Mouse (Mus musculus) adipocyte (in vitro differentiated cells): ENCODE measurements around the gene Dnah1.

ENCODE experiments used
- DNase-seq: peaks from one replicate; pipeline ENCODE4 v3.0.0-alpha.2; 2016; ENCODE audit warnings: low spot score

Dnah1 gene

DNA sequence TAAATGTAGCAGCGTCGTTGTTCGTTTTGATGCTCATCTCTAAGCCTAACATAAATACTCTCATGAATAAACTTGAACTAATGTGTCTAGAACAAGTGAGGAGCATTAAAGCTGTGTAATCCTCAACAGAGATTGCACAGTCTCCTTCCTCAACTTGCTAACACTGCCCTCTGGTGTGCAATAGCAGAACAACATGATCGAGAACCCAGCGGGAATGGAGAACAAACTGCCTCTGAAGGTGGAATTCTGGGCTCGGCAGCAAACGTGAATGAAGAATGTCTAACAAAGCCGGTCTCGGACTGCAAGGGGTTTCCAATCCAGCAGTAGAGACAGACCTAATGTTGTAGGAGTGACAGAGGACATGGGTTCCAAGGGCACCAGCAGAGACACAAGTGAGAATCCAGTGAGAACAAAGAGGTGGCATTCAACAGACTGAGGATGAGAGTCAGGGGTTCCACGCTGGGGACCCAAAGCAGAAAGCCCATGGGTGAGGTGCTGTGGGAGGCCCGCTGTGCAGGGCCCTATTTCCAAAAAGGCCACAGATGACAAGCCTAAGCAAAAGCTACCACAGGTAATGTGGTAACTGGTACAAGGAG is 89.6 kb downstream of the Dnah1 start:
- peak; percentile 82 for DNase-seq

DNA sequence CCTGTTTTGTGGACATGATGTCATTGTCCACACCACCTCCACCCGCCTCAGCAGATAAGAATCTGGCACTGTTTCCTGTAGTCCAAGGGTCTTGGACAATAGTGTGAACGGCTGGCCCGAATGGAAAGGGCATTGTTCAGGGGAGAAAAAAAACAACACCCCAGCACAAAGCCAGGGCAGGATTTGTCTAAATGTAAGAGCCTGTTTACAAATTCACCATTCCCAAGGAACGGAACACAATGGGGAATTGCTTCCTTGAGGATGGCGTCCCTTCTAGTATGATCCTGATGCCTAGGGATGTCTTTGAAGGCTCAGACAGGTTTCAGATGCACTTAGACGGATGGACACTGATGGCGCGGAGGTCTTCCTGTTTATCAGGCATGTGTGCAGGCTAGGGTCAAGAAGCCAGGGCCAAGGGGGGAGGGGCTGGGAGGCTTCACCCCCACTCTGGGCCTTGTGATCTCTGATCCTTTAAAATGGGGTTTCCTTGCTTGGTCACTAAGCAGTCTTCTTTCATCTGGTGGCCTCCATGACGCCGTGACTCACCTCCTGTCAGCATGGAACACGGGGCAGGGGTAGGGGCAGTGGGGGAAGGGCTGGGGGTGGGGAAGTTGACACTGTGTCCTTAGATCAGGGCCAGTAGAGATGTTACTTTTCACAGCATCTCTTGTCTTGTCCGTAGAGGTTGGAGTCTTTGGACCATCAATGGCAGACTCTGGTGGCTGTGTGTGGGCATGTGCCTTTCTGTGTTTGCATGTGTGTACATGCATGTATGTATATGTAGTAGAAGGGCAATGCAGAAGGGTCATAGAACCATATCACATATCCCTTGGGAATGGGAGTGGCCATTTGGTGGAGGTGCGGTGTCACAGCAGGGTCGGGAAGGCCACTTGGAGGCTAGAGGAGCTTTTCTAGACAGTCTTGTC is 90.4 kb downstream of the Dnah1 start:
- DNase-seq: peak; percentile 18

DNA sequence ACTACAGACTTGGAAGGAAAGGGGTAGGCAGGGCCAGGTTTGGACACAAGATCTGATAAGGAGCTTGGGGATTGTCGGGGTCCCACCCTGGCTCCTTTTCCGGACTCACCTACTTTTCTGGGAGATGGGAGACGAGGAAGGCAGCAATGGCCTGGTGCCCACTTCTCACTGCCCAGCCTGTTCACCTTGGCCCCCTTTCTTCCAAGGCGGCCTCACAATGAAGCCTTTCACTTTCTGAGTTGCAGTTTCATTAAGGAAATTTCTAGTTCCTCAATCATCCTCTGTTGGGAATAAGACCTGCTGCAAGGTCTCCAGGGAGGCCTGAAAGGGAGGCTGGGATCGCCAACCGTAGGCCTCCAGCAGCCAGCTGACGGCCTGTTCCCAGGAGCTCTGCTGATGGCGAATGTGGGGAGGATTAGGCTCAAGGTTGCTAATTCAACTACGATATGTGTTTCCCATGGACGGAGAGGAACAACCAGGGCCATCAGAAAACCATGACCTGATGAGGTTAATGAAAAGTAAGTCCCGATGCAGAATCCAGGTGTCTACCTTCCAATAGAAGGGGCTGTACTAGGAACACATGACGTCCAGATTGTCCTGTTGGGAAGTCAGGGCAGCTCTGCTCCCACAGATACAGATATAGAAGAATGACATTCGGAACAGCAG is 91.2 kb downstream of the Dnah1 start:
- no peak for DNase-seq

DNA sequence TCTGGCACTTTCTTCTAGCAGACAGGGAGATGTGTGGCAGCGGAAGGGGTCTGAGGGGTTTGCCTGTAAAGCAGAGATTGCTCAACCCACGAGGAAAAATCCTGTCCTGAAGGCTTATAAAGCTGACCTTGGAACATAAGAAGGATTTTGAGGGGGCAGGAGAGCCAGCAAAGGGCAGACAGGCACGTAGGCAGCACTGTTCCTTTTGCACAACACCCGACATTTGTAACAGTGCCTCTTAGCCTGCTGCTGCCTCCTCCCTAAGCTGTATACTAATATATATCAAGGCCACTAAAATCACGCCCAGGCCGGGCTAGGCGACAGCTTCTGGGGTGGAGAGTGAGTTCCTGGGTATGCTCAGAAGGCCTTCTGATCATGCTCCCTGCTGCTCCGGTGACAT is 93.3 kb downstream of the Dnah1 start:
- peak; percentile 50 for DNase-seq

DNA sequence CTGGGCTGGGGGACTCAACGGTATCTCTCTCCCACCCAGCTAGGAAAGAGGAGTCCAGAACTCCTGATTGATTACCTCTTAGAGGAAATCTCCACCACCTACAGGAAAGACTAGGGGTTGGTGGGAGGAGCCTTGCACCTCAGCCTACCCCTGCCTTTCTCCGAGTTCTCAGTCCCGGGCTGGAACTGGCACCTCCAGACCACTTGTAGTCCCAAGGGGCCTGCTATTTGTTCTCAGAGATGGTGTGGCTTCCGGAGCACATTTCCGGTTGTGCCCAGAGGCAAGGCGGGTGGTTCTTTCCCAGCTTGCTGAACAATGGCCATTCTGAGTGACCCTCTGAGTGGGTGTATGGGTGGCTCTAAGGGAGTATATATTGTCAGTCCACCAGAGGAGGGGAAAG is 95.5 kb downstream of the Dnah1 start:
- no peak for DNase-seq

DNA sequence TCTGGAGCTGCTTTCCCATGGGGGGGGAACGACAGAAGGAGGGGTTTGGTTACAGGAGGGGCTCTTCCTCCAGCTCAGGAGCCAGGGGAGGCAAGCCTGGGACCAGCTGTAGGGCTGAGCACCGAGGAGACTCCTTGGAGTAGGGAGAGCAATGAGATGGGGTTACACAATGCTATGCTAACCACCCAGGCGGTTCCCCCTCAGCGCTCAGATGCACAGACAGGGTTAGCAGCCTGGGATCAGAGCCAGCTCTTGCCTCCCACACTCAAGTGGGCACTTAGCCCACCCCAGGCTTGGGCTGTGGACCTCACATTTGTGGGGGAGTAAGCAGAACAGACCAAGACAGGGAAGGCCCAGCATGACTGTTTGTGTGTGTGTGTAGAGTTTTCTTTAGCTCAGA is 96.7 kb downstream of the Dnah1 start:
- DNase-seq: no peak

DNA sequence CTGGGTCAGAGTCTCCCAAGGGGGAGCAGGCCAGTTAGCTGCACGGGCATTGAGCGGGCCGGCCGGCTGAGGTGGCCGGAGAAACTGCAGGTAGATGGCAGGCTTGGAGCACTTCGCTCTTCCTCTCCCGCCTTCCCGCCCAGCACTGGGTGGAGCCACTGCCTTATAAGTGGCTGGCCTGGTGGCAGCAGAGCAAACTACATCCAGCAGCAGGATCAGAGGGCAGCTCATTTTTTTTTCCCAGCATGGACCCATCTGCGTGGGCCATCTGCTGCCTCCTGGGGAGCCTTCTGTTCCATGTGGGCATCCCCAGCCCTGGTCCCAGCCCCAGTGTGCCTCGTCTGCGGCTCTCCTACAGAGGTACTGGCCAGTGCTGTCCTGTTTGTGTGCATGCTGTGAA is 106.0 kb downstream of the Dnah1 start, which contains the start of gene Sema3g:
TSS of gene Sema3g (plus strand) at position 195 of the 400 bp plus-strand sequence.
- DNase-seq: peak; percentile 52

DNA sequence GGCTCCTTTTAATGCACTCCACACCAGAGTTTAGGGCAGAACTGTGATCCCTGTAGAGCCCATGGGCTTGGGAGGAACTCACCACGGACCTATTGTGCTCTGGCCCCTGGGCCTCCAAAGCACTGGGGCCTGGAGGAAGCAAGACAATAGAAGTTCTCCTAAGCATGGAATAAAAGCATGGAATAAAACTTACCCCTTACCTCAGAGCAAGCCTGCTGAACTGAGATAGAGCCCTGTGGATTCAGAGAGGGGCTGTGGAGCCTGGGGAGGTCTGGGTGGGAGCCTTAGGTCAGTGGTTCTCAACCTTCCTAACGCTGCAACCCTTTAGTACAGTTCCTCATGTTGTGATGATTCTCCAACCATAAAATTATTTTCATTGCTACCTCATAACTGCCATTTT is 106.8 kb downstream of the Dnah1 start, which contains the start of gene Nisch:
TSS of gene Nisch (minus strand) at position 101 of the 400 bp plus-strand sequence.
- no peak for DNase-seq

DNA sequence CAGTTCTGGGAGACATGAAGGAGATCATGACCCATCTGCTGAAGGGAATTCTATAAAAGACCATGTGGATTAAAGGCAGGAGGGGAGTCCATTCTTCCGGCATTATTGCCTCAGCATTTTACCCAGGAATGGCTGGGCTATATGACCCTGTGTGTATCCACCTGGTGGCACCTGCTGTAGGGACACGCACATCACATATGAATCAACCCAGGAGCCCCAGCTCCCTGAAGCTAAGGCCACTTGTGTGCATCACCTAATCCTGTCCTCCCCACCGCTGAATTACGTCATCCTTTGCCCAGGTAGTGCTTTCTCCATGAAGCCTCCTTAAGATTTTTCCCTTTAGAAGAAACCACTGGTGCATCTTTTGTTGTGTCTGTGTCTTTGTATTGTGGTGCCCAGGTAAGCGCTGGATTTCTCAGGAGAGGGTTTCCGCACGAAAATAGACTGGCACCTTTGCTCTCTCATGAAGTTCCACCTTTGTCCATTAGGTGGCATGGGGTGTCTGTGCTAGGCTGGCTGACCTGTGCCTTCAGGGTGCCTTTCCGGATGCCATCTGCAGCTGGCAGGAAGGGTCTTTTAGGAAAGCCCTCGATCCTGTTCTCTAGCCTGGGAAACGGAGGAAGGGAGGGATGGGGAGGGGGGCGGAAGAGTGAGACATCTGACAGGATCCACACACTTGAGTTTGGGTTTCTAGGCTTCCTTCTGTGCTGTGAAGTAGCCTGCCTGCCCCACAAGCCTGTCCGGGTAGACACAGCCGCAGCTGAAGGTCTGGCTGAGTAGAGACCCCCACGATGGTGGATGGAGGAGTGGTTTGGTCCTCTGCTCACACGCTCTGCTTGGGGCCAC is 108.3 kb downstream of the Dnah1 start:
- peak; percentile 70 for DNase-seq

DNA sequence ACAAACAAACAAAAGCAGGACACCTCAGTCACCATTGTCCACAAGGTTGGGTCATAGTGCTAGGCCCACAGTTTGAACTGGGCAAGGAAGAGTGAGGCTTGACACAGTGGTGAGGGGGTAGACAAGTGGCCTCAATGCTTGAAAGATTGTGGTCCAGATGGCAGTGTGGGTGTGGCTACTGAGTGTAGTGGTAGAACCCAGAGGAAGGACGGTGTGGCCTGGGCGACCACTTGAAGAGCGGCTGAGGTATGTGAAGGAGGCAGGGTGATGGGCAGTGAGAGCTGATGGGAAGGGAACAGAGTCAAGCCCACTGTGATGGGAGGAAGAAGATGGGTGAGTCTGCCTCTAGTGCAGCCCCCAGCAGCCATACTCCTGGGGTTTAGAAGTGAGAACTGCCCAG is 109.0 kb downstream of the Dnah1 start:
- no peak for DNase-seq

DNA sequence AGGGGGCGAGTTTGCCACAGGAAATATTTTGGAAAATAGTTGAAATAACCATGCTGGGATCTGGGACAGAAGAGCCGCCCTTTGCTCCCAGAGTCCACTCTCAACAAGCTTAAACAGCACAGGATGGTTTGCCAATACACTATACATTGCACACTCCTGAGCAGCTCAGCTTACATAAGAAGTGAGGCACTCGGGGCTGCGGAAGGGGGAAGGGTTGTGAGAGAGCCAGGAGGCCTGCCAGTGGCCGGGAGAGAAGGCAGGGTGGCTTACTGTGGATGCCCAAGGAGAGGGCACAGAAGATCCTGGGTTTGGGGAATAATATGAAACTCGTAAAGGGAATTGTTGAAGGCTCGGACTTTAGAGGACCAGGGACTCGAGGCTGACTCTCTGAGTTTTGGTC is 109.8 kb downstream of the Dnah1 start:
- DNase-seq: no peak

DNA sequence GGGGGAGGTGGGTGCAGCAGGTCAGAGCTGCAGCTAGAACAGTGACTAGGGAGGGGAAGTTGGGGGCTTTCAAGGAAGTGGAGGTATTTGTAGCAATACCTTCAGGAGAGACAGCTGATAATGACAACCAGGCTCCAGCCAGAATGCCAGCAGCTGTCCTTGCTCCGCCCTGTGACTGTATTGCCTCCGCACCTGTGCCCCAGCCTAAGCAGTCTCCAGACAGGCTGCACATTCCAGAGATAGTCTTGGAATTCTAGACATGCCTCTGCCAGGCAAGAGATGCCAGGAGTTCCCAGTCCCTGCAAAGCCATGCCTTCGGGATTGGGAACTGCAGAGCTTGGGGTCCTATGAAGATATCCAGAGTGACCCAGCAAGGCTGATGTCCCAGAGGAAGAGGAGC is 111.2 kb downstream of the Dnah1 start:
- no peak for DNase-seq

DNA sequence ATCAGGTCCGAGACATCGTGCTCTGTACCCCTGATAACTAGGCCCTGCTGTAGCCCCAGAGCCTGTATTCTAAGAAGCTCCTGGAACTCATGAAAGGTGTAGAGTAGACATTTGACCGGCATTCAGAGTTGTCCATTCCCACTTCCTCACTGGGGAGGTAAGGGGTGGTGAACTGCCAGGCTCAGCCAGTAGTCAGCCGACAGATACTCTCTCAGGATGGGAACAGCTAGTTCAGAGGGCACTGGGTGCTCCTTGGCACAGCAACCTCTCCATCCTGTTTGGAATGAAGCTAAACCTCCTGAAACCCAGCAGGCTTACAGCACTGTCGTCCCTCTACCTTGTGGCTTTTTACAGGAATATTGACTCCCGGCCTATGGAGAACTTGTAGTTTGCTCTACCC is 111.8 kb downstream of the Dnah1 start:
- DNase-seq: no peak
